Mouse (Mus musculus) heart, postnatal 4 days (tissue): ENCODE results near the gene Ppia. TPM values are rescaled to one million over a fixed set of nuclear protein-coding genes. Genes with fewer than 3 reads are reported as not detected.
A peak's percentile ranks its signal among the peaks of the same experiment; 100 is the strongest.
"Not testable (repeated sequence)": the region's sequence is repeated elsewhere in the genome, so short reads cannot be mapped to it uniquely, and the experiment has no call there.

ENCODE experiments used
- DNase-seq: peaks from one replicate; pipeline ENCODE4 v3.0.0; 2021
- total RNA-seq, 2 experiments: library from RNA; stranded (reverse); gene quantifications; 2 replicates each; pipeline ENCODE4 v1.2.3; 2021

Ppia gene
- total RNA-seq, 2 experiments from 2014 or later, result 1,521 to 1,568 TPM

DNA sequence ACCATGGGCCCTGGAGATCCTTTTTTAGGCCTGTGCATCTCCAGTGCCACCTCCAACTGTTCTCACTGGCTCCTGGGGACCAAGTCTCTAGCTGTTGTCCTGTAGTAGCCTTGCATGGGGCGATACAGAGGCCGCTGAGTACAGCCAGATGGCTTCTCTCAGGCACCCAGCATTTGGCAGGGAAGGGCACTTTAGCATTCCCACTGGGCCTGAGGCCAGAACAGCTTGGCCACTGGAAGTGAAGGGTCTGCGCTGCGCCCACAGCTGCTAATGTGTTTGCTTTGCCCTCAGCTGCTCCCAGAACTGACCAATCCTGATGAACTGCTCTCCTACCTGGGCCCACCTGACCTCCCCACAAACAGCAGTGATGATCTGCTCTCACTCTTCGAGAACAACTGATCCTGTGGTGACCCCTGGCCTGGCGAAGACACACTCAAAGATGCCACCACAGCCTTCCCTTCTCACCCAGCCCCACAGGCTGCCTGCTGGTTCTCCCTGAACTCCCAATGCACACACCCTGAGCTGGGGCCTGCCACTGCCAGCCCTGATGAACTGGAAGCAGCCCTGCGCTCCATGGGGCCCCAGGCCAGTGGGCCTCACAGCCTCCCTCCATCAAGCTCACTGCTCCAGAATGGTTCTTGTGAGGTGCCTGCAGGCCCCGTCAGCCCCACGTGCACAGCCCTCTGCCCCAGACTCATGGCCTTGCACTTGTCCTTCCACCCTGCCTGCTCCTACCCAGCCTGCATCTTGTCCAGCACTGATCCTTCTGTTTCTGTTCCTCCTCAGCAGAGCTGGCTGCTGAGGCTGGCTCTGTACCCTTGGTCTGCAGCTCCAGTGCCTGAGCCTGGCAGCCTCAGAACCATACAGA, 10.3 kb upstream of the Ppia start:
- DNase-seq, result peak; percentile 83

DNA sequence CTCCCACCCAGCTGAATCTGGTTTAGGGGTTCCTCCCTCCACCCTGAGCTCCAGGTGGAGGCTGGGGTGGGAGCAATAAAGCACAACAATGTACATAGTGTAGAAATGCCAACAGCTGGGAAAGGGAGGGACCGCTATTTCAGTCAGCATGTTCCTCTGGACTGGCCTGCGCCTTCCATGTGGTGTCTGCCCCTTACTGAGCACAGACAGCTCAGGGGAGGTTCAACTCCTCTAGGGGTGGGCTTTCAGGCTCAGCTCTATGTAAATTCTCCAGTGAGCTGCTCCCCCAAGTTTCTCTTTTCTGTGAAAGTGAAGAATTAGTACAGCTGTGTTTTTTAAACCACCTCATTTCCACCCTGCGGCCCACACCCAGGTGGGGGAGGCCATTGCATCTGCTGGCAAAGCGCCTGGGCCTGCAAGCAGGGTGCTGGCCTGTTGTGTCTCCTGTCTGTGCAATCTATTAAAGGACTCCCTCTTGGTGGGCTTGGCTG, 9.6 kb upstream of the Ppia start:
- peak; percentile 66 for DNase-seq

DNA sequence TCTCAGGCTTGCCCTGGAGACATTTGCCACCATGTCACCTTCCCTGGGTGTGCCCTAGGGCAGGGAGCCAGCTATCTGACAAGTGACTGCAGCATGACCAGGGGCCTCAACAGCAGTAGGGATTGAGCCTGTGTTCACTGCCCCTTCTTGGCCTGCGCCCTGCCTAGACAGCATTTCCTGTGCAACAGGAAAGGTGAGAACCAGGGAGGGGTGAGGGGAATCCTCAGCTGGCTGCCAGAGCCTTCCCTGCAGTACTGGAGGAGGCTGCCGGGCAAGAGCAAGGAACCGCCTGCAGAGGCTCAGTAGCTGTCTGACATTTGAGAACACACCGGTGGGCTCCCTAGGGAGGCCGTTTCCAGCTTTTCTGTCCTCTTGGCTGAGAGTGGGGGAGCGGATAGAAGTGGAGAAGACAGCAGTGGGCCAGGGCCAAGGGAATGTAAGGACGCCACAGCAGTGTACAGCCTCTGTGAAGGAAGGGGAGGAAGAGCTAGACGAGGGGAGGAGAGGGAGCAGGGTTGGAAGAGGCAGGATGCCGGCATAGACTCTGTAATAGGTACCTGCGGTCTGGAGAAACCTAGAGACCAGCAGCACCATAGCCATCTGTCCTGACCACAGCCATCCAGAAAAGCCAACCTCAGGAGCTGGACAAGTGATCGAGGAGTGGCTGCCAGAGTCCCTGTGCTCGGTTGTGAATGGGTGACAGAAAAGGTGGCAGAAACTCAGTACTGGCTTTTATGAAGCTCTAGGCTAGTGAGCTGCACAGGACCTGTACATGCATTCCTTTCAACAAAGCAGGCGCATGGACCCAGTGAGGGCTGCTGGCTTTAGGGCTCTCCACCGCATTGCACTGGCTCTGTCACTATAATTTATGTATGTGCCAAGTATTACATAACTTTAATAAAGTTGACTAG, 8.7 kb upstream of the Ppia start:
- peak; percentile 81 for DNase-seq

DNA sequence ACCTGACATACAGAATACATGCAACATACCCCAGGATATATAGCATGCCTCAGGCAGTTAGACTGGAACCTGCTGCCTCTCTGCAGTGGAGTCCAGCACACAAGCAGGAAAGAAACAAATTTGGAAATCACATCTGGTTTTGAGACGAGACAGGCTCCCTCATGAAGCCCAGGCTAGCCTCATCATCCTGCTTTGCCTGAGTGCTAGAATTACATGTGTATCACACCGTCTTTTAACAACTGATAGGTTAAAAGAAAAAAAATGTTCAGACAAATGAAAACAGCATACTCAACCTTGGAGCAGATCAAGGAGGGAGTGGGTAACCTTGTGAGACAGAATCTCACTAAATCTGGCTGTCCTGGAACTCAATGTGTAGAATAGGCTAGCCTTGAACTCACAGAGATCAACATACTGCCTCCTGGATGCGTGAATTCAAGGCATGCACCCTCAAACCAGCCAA, 8.1 kb upstream of the Ppia start:
- no peak for DNase-seq

- DNase-seq, result peak; percentile 10
Observed at GRCm38 (mm10) chr11:6410050-6410602, 5.1 kb upstream of the Ppia start.

- peak; percentile 5 for DNase-seq
Observed at GRCm38 (mm10) chr11:6410755-6411154, 4.5 kb upstream of the Ppia start.

- peak; percentile 92 for DNase-seq
Observed at GRCm38 (mm10) chr11:6411684-6412083, 3.6 kb upstream of the Ppia start.

- no peak for DNase-seq
Observed at GRCm38 (mm10) chr11:6413264-6413663, 2.0 kb upstream of the Ppia start.

GRCm38 (mm10) chr11:6415551-6416404, 535 bp downstream of the Ppia start:
- peak; percentile 99 for DNase-seq

DNA sequence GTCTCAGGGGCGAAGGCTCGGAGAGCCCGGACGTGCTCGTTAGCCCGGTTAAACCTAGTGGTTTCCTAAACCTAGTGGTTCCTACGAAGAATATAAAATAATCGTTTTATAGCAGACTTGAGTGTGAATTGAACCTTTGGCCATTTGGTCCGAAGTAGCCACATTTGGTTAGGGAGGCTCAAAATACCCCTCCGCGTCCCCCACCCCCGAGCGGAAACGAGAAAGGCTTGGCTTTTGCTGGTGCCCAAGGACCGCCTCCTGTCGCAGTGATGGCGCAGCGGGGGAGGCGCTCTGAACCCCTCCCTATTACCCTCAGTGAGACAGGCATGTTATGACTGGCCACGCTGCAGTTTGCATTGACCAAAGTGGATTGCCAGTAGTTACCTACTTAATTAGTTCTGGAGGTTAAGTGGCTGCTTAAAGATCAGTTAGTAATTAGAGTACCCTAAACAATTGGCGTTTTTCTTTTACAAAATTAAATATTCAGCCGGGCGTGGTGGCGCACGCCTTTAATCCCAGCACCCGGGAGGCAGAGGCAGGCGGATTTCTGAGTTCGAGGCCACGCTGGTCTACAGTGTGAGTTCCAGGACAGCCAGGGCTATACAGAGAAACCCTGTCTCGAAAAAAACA, 1.3 kb downstream of the Ppia start:
- DNase-seq, result peak; percentile 86

DNA sequence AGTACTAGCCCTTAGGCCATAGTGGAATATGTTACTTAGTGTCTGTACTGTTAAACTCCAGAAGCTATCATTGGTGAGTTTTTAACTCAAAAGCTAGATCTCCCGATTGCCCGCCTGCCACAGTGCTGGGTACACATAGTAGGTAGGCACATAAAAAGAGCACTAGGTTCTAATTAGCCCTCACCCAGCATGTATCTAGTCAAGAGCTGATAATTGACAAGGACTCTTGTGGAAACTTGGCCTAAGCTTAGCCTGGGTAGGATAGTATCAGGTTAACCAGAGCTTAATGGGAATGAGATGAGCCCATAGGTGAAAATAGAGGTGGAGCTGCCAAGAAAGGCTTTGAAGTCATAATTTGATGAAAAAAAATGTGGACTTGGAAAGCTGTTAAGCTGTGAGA, 1.8 kb downstream of the Ppia start:
- DNase-seq, result no peak

DNA sequence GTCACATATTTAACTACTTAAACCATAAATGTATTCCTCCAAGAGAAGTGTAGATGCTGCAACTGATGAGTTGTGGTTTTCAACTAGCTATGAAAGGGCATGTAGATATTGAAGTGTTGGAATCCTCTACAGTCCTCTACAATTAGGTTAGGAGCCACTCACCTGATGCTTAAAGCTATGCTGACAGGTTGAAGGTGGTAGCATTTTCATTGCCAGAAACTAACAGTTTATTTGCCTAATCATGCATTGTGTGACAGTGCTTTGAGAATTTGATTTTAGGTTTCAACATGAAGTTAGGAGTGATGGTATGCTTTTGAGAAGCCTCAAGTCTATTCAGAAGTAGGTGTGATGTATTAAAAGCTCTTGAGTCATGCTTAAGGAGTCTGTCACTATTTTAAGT, 2.2 kb downstream of the Ppia start:
- no peak for DNase-seq

DNA sequence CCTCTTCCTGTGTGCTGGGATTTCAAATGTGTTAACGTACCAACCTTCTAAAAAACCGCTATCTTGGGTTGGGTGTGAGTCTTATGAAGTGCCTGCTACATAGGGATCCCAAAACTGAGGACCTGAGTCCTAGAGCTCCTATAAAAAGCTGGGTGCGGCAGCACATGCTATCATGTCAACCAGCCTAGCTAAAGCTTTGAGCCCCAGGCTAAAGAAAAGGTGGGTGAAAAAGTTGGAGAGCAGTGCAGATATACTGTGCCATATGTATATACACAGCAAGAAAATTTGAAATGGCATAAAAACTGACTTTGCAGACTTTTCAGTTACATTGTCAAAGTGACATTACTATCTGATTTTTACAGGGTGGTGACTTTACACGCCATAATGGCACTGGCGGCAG, 3.5 kb downstream of the Ppia start:
- DNase-seq, result no peak

DNA sequence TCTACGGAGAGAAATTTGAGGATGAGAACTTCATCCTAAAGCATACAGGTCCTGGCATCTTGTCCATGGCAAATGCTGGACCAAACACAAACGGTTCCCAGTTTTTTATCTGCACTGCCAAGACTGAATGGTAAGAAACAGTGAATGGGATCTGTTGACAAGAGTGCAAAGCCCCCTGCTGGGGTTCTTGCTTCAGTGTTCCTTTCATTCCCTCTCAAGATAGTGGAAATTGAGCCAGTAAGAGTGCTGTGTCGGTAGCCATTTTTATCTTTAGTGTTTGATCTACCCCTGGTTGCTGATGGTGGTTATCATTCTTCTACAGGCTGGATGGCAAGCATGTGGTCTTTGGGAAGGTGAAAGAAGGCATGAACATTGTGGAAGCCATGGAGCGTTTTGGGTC, 3.9 kb downstream of the Ppia start:
- DNase-seq, result not testable (repeated sequence)

GRCm38 (mm10) chr11:6420283-6420703, 5.0 kb downstream of the Ppia start:
- no peak for DNase-seq

GRCm38 (mm10) chr11:6420722-6421350, 5.6 kb downstream of the Ppia start:
- no peak for DNase-seq

DNA sequence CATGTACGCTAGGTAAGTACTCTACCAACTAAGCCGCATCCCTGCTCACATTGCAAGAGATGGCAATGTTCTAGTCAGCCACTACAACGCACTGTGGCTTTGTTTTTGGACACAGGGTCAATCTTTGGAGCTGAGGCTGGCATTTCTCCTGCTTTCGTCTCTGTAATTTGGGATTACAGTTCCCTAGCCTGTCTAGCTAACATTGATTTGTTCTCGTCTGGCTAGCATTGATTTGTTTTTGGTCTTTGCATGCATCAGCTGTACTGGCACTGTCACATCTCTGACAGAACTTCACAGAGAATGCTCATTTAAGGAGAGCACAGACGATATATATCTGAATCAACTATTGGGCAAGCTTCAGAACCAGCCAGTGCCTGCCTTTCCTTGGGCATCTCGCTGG, 14.9 kb downstream of the Ppia start:
- DNase-seq, result no peak

GRCm38 (mm10) chr11:6436442-6436841, 21.2 kb downstream of the Ppia start:
- DNase-seq, result peak; percentile 60

DNA sequence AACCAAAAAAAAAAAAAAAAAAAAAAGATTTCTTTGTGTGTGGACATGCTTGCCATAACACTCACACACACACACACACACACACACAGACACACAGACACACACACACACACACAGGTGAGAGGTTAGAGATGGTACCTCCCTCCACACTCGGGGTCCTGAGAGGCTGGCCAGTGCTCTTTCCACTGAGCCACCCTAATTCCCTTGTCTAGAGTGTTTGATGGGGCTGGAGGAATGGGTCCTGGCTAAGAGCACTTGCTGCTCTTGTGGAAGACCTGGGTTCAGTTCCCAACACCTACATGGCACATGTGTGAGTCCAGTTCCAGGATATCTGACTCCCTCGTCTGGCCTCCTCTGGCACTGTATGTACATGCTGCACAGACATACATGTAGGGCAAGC, 22.4 kb downstream of the Ppia start:
- no peak for DNase-seq

DNA sequence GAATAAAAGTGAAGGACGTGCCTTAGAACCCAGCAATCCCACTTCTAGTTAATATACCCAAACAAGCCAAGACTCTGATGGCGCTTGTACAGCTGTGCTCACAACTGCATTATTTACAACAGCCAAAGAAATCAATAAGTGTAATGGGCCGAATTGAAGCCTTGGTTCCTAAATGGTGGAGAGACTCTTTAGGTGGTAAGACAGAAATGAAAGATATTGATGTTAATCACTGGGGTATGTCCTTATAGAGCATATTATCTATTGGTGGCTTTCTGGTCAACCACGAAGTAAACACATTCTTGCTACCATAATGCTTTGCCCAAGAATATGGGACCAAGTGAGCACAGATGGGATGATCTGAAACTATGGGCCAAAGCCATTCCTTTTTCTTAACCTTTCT, 24.9 kb downstream of the Ppia start:
- DNase-seq, result no peak

DNA sequence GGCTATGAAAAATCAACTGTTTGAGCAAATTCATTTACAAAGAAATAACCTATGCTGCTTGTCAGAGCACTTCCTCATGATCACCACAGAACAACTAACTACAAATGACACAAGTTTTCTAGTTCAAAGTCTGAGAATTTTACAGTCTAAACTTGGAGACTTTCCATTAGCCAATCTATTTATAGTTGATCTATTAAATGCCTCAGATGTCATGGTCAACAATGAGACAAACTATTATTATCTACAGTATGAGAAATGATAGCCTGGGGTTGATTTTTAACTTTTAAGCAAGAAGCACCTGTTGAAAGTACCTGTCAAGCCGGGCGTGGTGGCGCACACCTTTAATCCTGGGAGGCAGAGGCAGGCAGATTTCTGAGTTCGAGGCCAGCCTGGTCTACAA, 27.3 kb downstream of the Ppia start:
- DNase-seq, result no peak
